Mouse (Mus musculus) cortical plate, adult 2 months (tissue): ENCODE measurements around the gene Etl4. TPM values are rescaled to one million over a fixed set of nuclear protein-coding genes. Genes with fewer than 3 reads are reported as not detected.
"Not testable (repeated sequence)": the region's sequence is repeated elsewhere in the genome, so short reads cannot be mapped to it uniquely, and the experiment has no call there.

Experiments used
- H3K27ac ChIP-seq: fragments of 200-500 bp; 2 replicates; pipeline ENCODE4 v1.5.1; 2012; ENCODE audit warnings: low read length, control low read depth, inconsistent platforms; ENCODE audit not compliant: insufficient read depth
- H3K4me1 ChIP-seq: fragments of 200-500 bp; 2 replicates; pipeline ENCODE4 v1.6.1; 2011; ENCODE audit warnings: low read length; ENCODE audit not compliant: control insufficient read depth, insufficient read depth
- H3K4me3 ChIP-seq: fragments of 200-500 bp; 2 replicates; pipeline ENCODE4 v1.5.1; 2011; ENCODE audit warnings: mild to moderate bottlenecking, low read length, control low read depth; ENCODE audit not compliant: insufficient read depth
- CTCF ChIP-seq: fragments of 200-500 bp; IDR thresholded peaks from 2 replicates; pipeline ENCODE4 v1.5.1; 2011; ENCODE audit warnings: mild to moderate bottlenecking, control low read depth, low read length; ENCODE audit not compliant: insufficient read depth; ENCODE audit errors: extremely low read depth
- POLR2A ChIP-seq: fragments of 200-500 bp; IDR thresholded peaks from 2 replicates; pipeline ENCODE4 v1.6.1; 2011; ENCODE audit warnings: mild to moderate bottlenecking, low read length, control low read depth; ENCODE audit not compliant: insufficient read depth; ENCODE audit errors: extremely low read depth
- polyA plus RNA-seq: library from polyadenylated mRNA; depleted of rRNA; stranded (reverse); fragments of >200 nt; gene quantifications from 2 replicates; pipeline ENCODE4 v1.2.3, GENCODE M21; 2012

The Etl4 gene
- polyA plus RNA-seq, 1 experiment, result 90.7 TPM

DNA sequence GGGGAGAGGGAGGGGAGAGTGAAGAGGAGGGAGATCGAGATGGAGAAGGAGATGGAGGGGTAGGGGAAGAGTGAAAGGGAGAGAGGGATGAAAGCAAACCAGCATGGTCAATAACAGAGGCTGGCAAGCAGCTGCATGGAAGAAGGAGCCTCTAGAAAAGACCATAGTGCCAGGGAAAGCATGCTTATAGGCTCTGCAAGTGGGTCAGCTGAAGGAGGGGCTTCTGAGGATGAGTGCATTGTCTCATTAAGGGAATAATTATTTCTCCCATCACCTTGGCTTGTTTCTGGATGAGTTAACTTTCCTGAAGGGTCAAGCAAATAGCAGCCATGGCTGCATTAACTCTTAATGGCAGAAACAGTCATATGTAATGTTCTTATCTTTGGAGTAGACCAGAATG, 228.8 kb downstream of the Etl4 start:
- no peak overlapping the region for H3K27ac ChIP-seq
- no peak overlapping the region for H3K4me3 ChIP-seq
- no peaks in the 10 kb centered on the region for H3K4me1 ChIP-seq
- TF ChIP-seq POLR2A (no peak), CTCF (no peak)

- Histone ChIP-seq H3K4me3 (no peak overlapping the region), H3K4me1 (no peaks in the 10 kb centered on the region), H3K27ac (no peak overlapping the region)
- TF ChIP-seq POLR2A, result no peak
- no peak for TF ChIP-seq CTCF
These were observed 235.8 kb downstream of the Etl4 start for GRCm38 (mm10) chr2:20145368-20145767.

DNA sequence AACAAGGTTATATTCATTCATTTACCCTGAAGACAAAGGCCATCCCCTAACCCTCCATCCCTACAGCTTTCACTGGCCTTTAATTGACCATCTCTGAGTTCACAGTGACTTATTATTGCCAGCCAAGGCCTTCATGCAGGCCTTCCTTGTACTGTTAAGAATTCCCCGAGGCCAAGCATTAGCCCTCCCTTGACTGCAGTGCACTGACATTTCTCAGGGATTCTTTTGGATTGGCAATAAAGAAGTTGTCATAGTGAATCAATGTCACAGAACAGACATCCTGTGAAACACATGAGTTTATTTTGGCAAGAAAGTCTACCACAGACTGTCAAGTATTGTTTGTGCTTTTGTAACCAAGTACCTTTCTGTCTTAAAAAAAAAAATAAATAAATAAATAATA, 257.5 kb downstream of the Etl4 start:
- no peak overlapping the region for H3K27ac ChIP-seq
- no peaks in the 10 kb centered on the region for H3K4me1 ChIP-seq
- no peak overlapping the region for H3K4me3 ChIP-seq
- TF ChIP-seq POLR2A, result no peak
- TF ChIP-seq CTCF, result no peak

DNA sequence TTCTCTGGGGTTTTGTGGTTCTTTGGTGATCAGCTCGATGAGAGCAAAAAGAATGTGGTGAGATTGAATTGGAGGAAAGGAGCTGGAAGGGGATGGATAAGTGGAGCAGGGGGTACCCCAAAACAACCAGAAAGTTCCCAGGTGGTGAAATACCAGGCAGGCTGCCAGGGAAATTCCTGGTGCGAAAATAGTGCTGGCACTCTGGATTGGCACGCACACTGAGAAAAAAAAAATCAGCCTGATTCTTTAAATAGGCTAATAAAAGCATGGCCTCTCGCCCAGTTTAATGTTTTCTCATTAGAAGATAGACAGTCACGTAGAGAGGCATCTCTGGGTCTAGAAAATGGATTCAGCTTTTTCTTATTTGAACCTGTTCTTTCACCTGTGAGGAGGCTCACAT, 258.0 kb downstream of the Etl4 start:
- no peak for TF ChIP-seq CTCF
- no peak overlapping the region for H3K27ac ChIP-seq
- H3K4me3 ChIP-seq, result no peak overlapping the region
- no peaks in the 10 kb centered on the region for H3K4me1 ChIP-seq

GRCm38 (mm10) chr2:20168156-20168555, 258.6 kb downstream of the Etl4 start:
- Histone ChIP-seq H3K27ac (no peak overlapping the region), H3K4me3 (no peak overlapping the region), H3K4me1 (no peaks in the 10 kb centered on the region)
- no peak for TF ChIP-seq CTCF
- TF ChIP-seq POLR2A, result no peak

GRCm38 (mm10) chr2:20176456-20177184, 267.0 kb downstream of the Etl4 start:
- not testable (repeated sequence) for H3K4me3 ChIP-seq

DNA sequence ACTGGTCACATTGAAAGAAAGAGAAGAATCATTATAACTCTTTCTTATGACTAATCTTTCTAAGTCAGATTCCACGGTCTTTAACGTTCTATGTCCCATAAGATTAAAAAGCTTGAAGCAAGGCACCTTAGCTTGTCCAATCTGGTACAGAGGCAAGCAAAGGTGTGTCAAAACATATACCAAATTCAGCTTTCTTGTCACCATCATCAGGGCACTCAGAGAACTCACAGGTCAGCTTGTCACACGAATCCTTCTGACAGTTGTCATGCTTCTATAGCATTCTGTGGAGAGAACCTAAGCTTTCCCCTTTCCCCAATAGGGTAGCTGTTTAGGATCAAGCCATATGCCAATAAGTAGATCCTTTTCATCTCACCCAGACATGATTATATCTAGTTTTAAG, 267.7 kb downstream of the Etl4 start:
- H3K27ac ChIP-seq, H3K4me1 ChIP-seq, H3K4me3 ChIP-seq: not testable (repeated sequence)

More at GRCm38 (mm10) chr2:20176456-20177184, 267.0 kb downstream of the Etl4 start:
- not testable (repeated sequence) for H3K4me1 ChIP-seq, H3K27ac ChIP-seq

DNA sequence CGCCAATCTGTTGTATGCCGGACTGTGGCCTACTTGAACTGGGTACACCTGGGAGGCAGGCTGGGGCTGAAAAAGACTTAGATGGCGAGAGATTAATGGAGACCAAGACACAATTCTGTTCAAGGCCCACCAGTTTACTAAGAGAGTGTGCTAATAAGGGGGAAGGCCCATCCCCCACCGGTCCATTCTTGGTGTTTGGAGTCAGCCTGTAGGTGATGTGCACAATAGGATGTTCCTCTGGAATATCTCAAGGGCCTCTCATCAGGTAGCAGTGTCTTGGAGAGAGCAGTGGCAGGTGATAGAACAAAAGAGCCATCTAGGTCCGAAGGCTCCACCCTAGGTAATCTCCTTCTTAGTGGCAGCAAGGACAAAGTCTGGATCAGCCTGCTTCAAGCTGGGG, 271.0 kb downstream of the Etl4 start:
- not testable (repeated sequence) for H3K27ac ChIP-seq, H3K4me3 ChIP-seq, H3K4me1 ChIP-seq

DNA sequence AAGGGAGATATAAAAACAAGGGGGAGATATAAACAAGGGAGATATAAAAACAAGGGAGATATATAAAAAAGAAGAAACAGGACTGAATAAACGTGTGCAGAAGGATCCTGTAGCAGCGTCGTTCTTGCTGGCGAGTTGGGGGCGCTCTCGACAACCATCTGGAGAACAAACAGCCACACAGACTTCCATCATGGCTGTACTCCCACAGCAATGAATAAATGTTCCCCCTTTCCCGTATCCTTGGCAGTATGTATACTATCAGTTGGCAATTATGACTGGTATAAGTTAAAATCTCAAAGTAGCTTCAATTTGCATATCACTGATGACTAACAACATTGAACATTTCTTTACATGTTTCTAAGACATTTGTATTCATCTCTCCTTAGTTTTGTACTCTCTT, 277.6 kb downstream of the Etl4 start:
- not testable (repeated sequence) for H3K4me1 ChIP-seq, H3K4me3 ChIP-seq, H3K27ac ChIP-seq

DNA sequence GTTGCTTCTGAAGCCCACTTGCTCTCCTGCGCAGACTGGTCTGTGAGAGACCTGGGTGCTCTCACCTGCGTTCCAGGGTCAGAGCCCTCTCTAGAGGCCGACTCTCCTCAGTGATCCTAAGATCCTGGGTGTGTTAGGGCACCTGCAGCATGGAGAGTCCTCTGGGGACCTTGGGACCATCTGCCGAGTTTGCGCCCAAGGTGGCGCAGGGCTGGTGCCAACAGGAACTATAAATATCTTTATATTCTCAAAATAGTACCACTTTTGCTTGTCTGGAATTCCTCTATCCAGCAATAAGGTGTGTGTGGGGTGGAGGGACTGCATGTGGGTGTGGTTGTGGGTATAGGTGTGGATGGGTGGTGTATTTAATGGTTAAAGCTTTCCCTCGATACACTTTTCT, 293.4 kb downstream of the Etl4 start:
- Histone ChIP-seq H3K27ac (no peak overlapping the region), H3K4me1 (no peaks in the 10 kb centered on the region), H3K4me3 (no peak overlapping the region)
- TF ChIP-seq POLR2A, result no peak
- TF ChIP-seq CTCF, result no peak

GRCm38 (mm10) chr2:20206647-20207046, 297.1 kb downstream of the Etl4 start:
- no peak overlapping the region for H3K4me3 ChIP-seq
- TF ChIP-seq CTCF, result no peak
- TF ChIP-seq POLR2A, result no peak

More at GRCm38 (mm10) chr2:20206647-20207046, 297.1 kb downstream of the Etl4 start:
- H3K27ac ChIP-seq, result no peak overlapping the region
- no peaks in the 10 kb centered on the region for H3K4me1 ChIP-seq
